Mouse (Mus musculus) myocyte (in vitro differentiated cells): Measurements from ENCODE around the gene Lpcat1.

ENCODE experiments used
- CEBPB ChIP-seq: IDR thresholded peaks from 2 replicates; pipeline ENCODE4 v1.6.1; 2011; ENCODE audit warnings: mild to moderate bottlenecking, moderate library complexity; ENCODE audit not compliant: poor library complexity, insufficient read depth, severe bottlenecking
- POLR2A ChIP-seq: IDR thresholded peaks from one replicate; pipeline ENCODE4 v1.6.1; 2011; ENCODE audit warnings: low read depth, mild to moderate bottlenecking, control low read depth, moderate library complexity; ENCODE audit not compliant: insufficient read length
- POLR2AphosphoS2 ChIP-seq: IDR thresholded peaks from one replicate; pipeline ENCODE4 v1.6.1; 2011; ENCODE audit warnings: low read depth, control low read depth; ENCODE audit not compliant: insufficient read length

DNA sequence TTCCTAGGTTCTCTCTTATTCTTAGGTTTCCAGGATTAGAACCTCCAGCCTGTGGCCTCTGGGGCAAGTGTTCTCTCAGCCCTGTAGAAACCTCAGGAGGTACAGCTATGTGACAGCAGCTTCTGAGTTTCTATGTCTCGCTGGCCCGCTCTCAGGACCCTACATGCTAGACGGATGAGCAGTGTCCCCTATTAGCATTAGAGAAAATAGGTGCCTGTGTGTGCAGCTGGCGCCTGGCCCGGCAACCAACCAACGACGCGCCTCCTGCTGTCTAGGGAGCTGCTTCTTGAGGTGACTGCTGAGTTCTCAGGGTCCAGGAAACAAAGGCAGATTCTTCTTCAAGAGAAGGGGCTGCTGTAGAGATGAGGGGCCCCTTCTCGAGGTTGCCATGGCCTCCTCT is 27.9 kb upstream of the Lpcat1 start:
- TF ChIP-seq POLR2A (no peak), CEBPB (no peak), POLR2AphosphoS2 (no peak)
